Mouse (Mus musculus): ENCODE data around the gene Tlr6.

The Tlr6 gene

GRCm38 (mm10) chr5:64959843-64960230 lies at the start of gene Tlr6:
Gene Tlr6, minus strand, starts transcription at chr5:64960097.
- no peak for DNase-seq (ENCODE audit: extremely low read depth, low read depth, low spot score)

- DNase-seq (ENCODE audit: extremely low read depth, low read depth, low spot score): no peak
Measured at GRCm38 (mm10) chr5:65006011-65006491, 46.2 kb upstream of the Tlr6 start.

- DNase-seq (ENCODE audit: extremely low read depth, low read depth, low spot score): no peak
Measured at GRCm38 (mm10) chr5:65005251-65005650, 45.4 kb upstream of the Tlr6 start.

- DNase-seq (ENCODE audit: extremely low read depth, low read depth, low spot score): no peak
Measured at GRCm38 (mm10) chr5:65003946-65004535, 44.1 kb upstream of the Tlr6 start.

GRCm38 (mm10) chr5:65002940-65003824 lies 43.3 kb upstream of the Tlr6 start:
- DNase-seq (ENCODE audit: extremely low read depth, low read depth, low spot score): no peak

- no peak for DNase-seq (ENCODE audit: extremely low read depth, low read depth, low spot score)
Measured at GRCm38 (mm10) chr5:64995408-64995807, 35.5 kb upstream of the Tlr6 start.

GRCm38 (mm10) chr5:64992540-64992939 lies 32.6 kb upstream of the Tlr6 start:
- DNase-seq (ENCODE audit: extremely low read depth, low read depth, low spot score): no peak

GRCm38 (mm10) chr5:64989940-64990339 lies 30.0 kb upstream of the Tlr6 start:
- DNase-seq (ENCODE audit: extremely low read depth, low read depth, low spot score): no peak

GRCm38 (mm10) chr5:64985971-64986370 lies 26.1 kb upstream of the Tlr6 start:
- DNase-seq (ENCODE audit: extremely low read depth, low read depth, low spot score): no peak

- no peak for DNase-seq (ENCODE audit: extremely low read depth, low read depth, low spot score)
Measured at GRCm38 (mm10) chr5:64977128-64977527, 17.2 kb upstream of the Tlr6 start.

GRCm38 (mm10) chr5:64975121-64975520 lies 15.2 kb upstream of the Tlr6 start:
- DNase-seq (ENCODE audit: extremely low read depth, low read depth, low spot score): no peak

- DNase-seq (ENCODE audit: extremely low read depth, low read depth, low spot score): no peak
Measured at GRCm38 (mm10) chr5:64969861-64970771, 10.2 kb upstream of the Tlr6 start, which contains the start of gene Fam114a1. Gene Fam114a1, plus strand, starts transcription at chr5:64970071.

GRCm38 (mm10) chr5:64968961-64969860 lies 9.3 kb upstream of the Tlr6 start:
- DNase-seq (ENCODE audit: extremely low read depth, low read depth, low spot score): no peak

- DNase-seq (ENCODE audit: extremely low read depth, low read depth, low spot score): no peak
Measured at GRCm38 (mm10) chr5:64963735-64964134, 3.8 kb upstream of the Tlr6 start.

GRCm38 (mm10) chr5:64963271-64963670 lies 3.4 kb upstream of the Tlr6 start:
- no peak for DNase-seq (ENCODE audit: extremely low read depth, low read depth, low spot score)

GRCm38 (mm10) chr5:64960857-64961391 lies 1.0 kb upstream of the Tlr6 start:
- DNase-seq (ENCODE audit: extremely low read depth, low read depth, low spot score): no peak

GRCm38 (mm10) chr5:64958991-64959842 lies 680 bp downstream of the Tlr6 start:
- no peak for DNase-seq (ENCODE audit: extremely low read depth, low read depth, low spot score)

GRCm38 (mm10) chr5:64954931-64955330 lies 5.0 kb downstream of the Tlr6 start:
- DNase-seq (ENCODE audit: extremely low read depth, low read depth, low spot score): peak; percentile 68

GRCm38 (mm10) chr5:64951486-64951885 lies 8.4 kb downstream of the Tlr6 start:
- no peak for DNase-seq (ENCODE audit: extremely low read depth, low read depth, low spot score)

Data from fat pad, adult 2 months (tissue).